Mouse (Mus musculus): ENCODE results near the gene Gm17359. TPM values are rescaled to one million over a fixed set of nuclear protein-coding genes. Genes with fewer than 3 reads are reported as not detected.

Gm17359 gene
- polyA plus RNA-seq, 1 experiment = not detected

DNA sequence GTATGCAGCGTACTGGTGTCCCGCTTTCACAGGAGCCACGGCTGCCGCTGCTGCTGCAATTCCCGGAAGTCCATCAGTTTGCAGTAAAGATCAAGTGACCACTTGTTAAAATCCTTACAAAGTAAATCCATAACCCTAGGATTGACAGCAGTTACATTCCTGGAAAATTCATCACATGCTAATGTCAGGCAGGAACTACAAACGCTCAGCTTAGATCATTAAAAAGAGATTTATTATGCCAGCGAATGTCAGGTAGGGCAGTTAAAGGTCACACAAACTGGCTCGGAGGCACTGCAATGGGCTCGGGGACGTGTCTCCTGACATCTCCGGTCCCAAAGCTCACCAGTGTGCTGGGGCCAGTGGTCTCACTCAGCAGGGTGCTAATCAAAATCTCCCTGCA, 119.3 kb downstream of the Gm17359 start:
- Histone ChIP-seq H3K27me3 (ENCODE audit: control insufficient read depth, insufficient read depth, low read length) (no peaks in the 10 kb centered on the region), H3K27ac (ENCODE audit: insufficient read depth, low read length) (no peak overlapping the region), H3K4me3 (ENCODE audit: extremely low read depth, insufficient read depth, insufficient read length) (no peak overlapping the region), H3K4me1 (ENCODE audit: control insufficient read depth, insufficient read depth, insufficient read length) (no peaks in the 10 kb centered on the region), H3K36me3 (ENCODE audit: control insufficient read depth, insufficient read depth, low read length) (no peaks in the 10 kb centered on the region)
- DNase-seq (ENCODE audit: low read depth in 1 of 2, low spot score in 2 of 2) = no peak
- 93% methylated on average over 11 of the region's 11 CpGs for WGBS
- TF ChIP-seq POLR2A (IDR thresholded peaks at IDR 0.05; ENCODE audit: low read depth, low read length) (no peak), CTCF (IDR thresholded peaks at IDR 0.05; ENCODE audit: extremely low read depth, insufficient read depth, insufficient read length, insufficient replicate concordance) (no peak)

DNA sequence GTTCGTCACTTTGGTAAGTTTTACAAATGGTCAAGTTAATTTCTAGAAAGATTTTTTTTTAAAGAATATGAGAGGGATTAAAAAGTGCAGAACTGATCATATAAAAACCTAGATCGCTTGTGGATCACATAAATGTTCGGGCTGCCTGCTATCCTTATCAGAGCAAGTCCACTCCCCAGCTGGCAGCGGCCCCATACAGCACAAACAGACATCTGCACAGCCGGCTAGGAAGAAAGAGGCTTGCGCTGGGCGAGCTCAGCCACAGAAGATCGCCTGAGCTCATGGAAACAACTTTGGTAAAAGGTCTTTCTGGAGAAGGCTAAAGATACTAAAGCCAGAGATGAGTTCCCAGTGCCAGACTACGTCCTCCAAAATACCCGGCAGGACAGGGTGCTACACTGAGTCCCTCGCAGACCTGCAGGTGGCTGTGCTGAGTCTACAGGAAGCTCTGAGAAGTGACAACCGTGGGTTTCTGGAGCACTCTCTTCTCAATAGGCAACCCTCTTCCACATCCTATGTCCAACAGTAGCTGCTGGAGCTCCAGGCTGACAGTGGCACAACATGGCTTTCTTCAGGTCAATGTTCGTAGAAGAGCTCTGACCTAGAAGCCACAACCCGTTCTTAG, 122.3 kb downstream of the Gm17359 start:
- Histone ChIP-seq H3K36me3 (ENCODE audit: control insufficient read depth, insufficient read depth, low read length) (no peaks in the 10 kb centered on the region), H3K4me3 (ENCODE audit: extremely low read depth, insufficient read depth, insufficient read length) (no peak overlapping the region), H3K27ac (ENCODE audit: insufficient read depth, low read length) (no peak overlapping the region), H3K4me1 (ENCODE audit: control insufficient read depth, insufficient read depth, insufficient read length) (no peaks in the 10 kb centered on the region), H3K27me3 (ENCODE audit: control insufficient read depth, insufficient read depth, low read length) (no peaks in the 10 kb centered on the region)
- WGBS = 82% methylated on average over 14 of the region's 14 CpGs
- no peak for DNase-seq (ENCODE audit: low read depth in 1 of 2, low spot score in 2 of 2)
- TF ChIP-seq POLR2A (IDR thresholded peaks at IDR 0.05; ENCODE audit: low read depth, low read length) = no peak
- TF ChIP-seq CTCF (IDR thresholded peaks at IDR 0.05; ENCODE audit: extremely low read depth, insufficient read depth, insufficient read length, insufficient replicate concordance) = no peak

DNA sequence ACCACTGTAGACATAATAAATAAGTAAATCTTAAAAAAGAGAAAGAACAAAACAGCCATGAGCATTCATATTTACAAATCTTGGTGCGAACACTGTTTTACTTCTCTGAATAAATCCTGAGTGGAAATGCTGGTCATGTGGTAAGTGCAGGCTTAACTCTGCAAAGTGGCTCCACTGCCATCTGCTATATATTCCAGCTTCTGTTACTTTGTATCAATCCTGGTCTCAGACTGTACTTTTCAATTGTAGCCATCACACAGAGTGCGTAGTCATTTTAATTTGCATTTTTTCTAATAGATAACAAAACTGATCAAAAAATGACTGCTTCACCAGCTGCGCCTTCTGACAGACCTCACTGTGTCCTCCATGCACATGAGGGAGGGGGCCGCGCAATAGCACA, 133.0 kb downstream of the Gm17359 start:
- Histone ChIP-seq H3K4me3 (ENCODE audit: extremely low read depth, insufficient read depth, insufficient read length) (no peak overlapping the region), H3K36me3 (ENCODE audit: control insufficient read depth, insufficient read depth, low read length) (no peaks in the 10 kb centered on the region), H3K4me1 (ENCODE audit: control insufficient read depth, insufficient read depth, insufficient read length) (no peaks in the 10 kb centered on the region), H3K27me3 (ENCODE audit: control insufficient read depth, insufficient read depth, low read length) (no peaks in the 10 kb centered on the region), H3K27ac (ENCODE audit: insufficient read depth, low read length) (no peak overlapping the region)
- TF ChIP-seq POLR2A (IDR thresholded peaks at IDR 0.05; ENCODE audit: low read depth, low read length) (no peak), CTCF (IDR thresholded peaks at IDR 0.05; ENCODE audit: extremely low read depth, insufficient read depth, insufficient read length, insufficient replicate concordance) (no peak)
- 98% methylated on average over 5 of the region's 5 CpGs for WGBS
- no peak for DNase-seq (ENCODE audit: low read depth in 1 of 2, low spot score in 2 of 2)

DNA sequence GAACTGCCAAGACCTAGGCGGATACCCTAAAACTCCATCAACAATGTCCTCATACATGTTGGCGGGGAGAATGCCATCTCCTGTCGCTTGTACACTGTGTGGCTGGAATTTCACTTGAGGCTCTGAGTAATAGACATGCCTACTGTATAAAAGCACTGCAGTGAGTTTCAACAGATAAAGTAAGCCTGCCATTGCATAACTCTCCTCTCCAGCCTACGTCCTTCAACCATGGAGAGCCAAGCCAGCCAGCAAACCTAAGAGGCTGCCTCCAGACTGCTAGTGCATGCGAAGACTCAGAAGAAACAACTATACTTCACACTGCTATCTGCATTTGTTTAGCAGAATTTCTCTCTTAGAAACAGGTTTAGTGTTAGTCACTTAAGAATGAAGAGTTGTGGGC, 135.9 kb downstream of the Gm17359 start:
- Histone ChIP-seq H3K27ac (ENCODE audit: insufficient read depth, low read length) (no peak overlapping the region), H3K4me3 (ENCODE audit: extremely low read depth, insufficient read depth, insufficient read length) (no peak overlapping the region), H3K4me1 (ENCODE audit: control insufficient read depth, insufficient read depth, insufficient read length) (no peaks in the 10 kb centered on the region), H3K36me3 (ENCODE audit: control insufficient read depth, insufficient read depth, low read length) (no peaks in the 10 kb centered on the region), H3K27me3 (ENCODE audit: control insufficient read depth, insufficient read depth, low read length) (no peaks in the 10 kb centered on the region)
- 95% methylated on average over 5 of the region's 5 CpGs for WGBS
- DNase-seq (ENCODE audit: low read depth in 1 of 2, low spot score in 2 of 2) = no peak
- TF ChIP-seq CTCF (IDR thresholded peaks at IDR 0.05; ENCODE audit: extremely low read depth, insufficient read depth, insufficient read length, insufficient replicate concordance) (no peak), POLR2A (IDR thresholded peaks at IDR 0.05; ENCODE audit: low read depth, low read length) (no peak)

DNA sequence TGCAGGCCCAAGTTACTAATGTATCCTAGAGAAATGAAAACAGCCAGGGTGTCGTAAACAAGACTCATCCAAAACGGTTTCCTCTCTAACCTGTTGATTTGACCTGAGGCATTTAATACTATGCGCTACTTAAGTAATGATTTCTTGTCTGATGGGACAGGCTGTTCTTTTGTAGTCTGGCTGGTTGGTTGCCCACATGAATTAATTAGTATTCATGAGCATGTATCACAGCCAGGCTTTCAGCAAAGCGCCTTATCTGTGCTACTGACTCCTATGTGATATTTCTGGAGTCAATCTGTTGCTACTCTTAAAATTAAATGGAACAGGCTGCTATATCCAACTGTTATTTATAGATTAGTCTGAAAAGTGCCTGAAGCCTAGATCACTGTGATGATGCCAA, 138.4 kb downstream of the Gm17359 start:
- no peak for TF ChIP-seq CTCF (IDR thresholded peaks at IDR 0.05; ENCODE audit: extremely low read depth, insufficient read depth, insufficient read length, insufficient replicate concordance)
- TF ChIP-seq POLR2A (IDR thresholded peaks at IDR 0.05; ENCODE audit: low read depth, low read length) = no peak
- no peaks in the 10 kb centered on the region for H3K4me1 ChIP-seq (ENCODE audit: control insufficient read depth, insufficient read depth, insufficient read length)
- no peaks in the 10 kb centered on the region for H3K36me3 ChIP-seq (ENCODE audit: control insufficient read depth, insufficient read depth, low read length)
- no peak overlapping the region for H3K27ac ChIP-seq (ENCODE audit: insufficient read depth, low read length)
- H3K4me3 ChIP-seq (ENCODE audit: extremely low read depth, insufficient read depth, insufficient read length) = no peak overlapping the region
- 89% methylated on average over 4 of the region's 4 CpGs for WGBS
- no peak for DNase-seq (ENCODE audit: low read depth in 1 of 2, low spot score in 2 of 2)
- H3K27me3 ChIP-seq (ENCODE audit: control insufficient read depth, insufficient read depth, low read length) = no peaks in the 10 kb centered on the region

DNA sequence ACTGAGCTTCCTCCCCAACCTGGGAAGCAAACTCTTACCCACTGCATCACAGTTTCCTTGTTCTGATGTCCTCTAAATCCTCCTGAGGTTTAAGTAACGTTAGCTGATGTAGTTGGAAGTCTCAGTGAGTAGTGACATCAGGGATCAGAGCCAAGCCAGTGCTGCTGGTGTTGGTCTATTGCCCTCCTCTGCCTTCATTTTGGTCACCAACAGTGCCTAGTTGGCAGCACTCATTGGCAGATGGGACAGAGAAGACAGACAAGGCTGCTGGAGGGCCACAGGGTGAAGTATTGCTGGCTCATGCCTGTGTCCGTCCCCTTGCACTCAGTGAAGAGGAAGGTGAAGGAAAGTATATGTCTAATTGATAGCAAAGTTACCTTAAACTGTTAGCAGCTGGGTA, 139.5 kb downstream of the Gm17359 start:
- Histone ChIP-seq H3K4me3 (ENCODE audit: extremely low read depth, insufficient read depth, insufficient read length) (no peak overlapping the region), H3K27ac (ENCODE audit: insufficient read depth, low read length) (no peak overlapping the region), H3K4me1 (ENCODE audit: control insufficient read depth, insufficient read depth, insufficient read length) (no peaks in the 10 kb centered on the region), H3K36me3 (ENCODE audit: control insufficient read depth, insufficient read depth, low read length) (no peaks in the 10 kb centered on the region), H3K27me3 (ENCODE audit: control insufficient read depth, insufficient read depth, low read length) (no peaks in the 10 kb centered on the region)
- DNase-seq (ENCODE audit: low read depth in 1 of 2, low spot score in 2 of 2) = no peak
- 88% methylated on average over 2 of the region's 2 CpGs for WGBS
- TF ChIP-seq POLR2A (IDR thresholded peaks at IDR 0.05; ENCODE audit: low read depth, low read length) (no peak), CTCF (IDR thresholded peaks at IDR 0.05; ENCODE audit: extremely low read depth, insufficient read depth, insufficient read length, insufficient replicate concordance) (no peak)

DNA sequence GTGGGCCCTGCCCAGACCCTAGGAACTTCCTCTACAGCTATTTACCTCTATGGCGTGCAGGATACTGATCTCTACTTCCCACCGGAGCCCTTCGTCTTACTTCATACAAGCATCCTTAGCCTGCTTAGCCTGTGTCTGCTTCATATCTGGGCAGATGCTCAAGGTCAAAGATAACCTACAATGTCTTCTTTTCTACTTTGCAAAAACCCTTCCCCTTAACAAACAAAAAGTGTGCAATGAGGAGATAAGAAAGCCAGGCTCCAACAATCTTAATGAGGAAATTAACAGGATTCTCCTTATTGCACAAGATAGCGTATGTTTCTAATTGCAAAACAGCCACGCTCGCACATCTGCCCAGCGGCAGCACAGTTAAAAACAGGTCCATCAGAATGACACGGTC, 141.9 kb downstream of the Gm17359 start:
- H3K36me3 ChIP-seq (ENCODE audit: control insufficient read depth, insufficient read depth, low read length) = no peaks in the 10 kb centered on the region
- no peak for DNase-seq (ENCODE audit: low read depth in 1 of 2, low spot score in 2 of 2)
- no peak overlapping the region for H3K4me3 ChIP-seq (ENCODE audit: extremely low read depth, insufficient read depth, insufficient read length)
- 84% methylated on average over 8 of the region's 8 CpGs for WGBS
- TF ChIP-seq CTCF (IDR thresholded peaks at IDR 0.05; ENCODE audit: extremely low read depth, insufficient read depth, insufficient read length, insufficient replicate concordance) (no peak), POLR2A (IDR thresholded peaks at IDR 0.05; ENCODE audit: low read depth, low read length) (no peak)
- no peaks in the 10 kb centered on the region for H3K4me1 ChIP-seq (ENCODE audit: control insufficient read depth, insufficient read depth, insufficient read length)
- H3K27ac ChIP-seq (ENCODE audit: insufficient read depth, low read length) = no peak overlapping the region
- no peaks in the 10 kb centered on the region for H3K27me3 ChIP-seq (ENCODE audit: control insufficient read depth, insufficient read depth, low read length)
